Comparison of ENCODE assay signal across 11 mouse cellular contexts in genomic region chr1:117299232-117299631, GRCm38 (mm10).
"Had no signal": no experiment of that assay in that cellular context is flagged by ENCODE, and none has a peak within 500 bp of the region (broad histone marks: within the 10 kb centered on the region; RNA-seq: fewer than 3 reads in every experiment).

No protein-coding gene starts in this region.

- DNase-seq: lung, adult 18-20 months; lung, embryonic 14.5 days; lung, postnatal 10 days; lung, postnatal 4 days; midbrain, embryonic 14.5 days; retina, postnatal 1 day; right cerebral cortex, postnatal 14 days; spleen, adult 18-20 months; thymus, adult 2 months; thymus, postnatal 25 days; thymus, postnatal 4 days had no signal
